Mouse (Mus musculus): ENCODE measurements around the gene Fam168a. TPM values are rescaled to one million over a fixed set of nuclear protein-coding genes. Genes with fewer than 3 reads are reported as not detected.
A peak's percentile ranks its signal among the peaks of the same experiment; 100 is the strongest.

Gene Fam168a
- polyA plus RNA-seq, 1 experiment from 2014 or later, result 32.6 TPM

DNA sequence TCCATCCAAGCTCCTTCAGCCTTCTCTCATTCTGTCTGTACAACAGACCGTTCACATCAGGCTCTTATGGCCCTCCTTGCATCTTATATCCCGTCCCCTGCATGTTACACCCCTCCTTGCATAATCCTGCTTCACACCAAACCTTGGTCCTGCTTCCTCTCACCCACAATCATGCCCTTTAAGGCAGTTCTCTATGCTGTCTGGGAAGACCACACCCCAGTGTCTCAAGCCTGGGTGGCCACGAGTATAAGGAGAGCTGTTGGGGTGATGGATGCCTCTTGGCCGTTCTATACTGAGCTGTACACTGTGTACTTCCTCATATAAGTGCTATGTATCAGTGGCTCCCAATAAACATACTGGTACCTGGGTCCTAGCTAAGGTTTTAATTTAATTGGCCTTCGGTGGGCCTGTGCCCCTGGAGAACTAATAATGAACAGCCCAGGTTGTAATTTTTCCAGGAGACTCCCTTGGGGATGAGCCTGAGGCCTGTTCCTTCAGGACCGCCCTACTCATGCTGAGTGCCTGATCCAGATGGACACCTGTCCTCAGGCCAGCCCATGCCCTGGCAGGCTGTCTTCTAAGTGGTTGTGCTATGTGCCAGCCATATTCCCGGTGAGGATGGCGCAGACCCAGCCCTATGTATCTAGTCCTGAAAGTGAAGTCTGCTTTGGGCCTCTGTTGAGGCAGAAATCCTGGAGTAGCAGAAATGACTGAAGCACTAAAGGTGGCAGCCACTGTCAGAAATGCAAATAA is 163.6 kb downstream of the Fam168a start:
- Histone ChIP-seq H3K9ac (replicated peaks; ENCODE audit: low read length) (no peak overlapping the region), H3K36me3 (replicated peaks; ENCODE audit: control insufficient read depth, insufficient read depth, low read depth, low read length) (peaks cover 2% of the 10 kb centered on the region), H3K4me3 (ENCODE audit: low read depth, low read length) (no peak overlapping the region), H3K9me3 (replicated peaks; ENCODE audit: control insufficient read depth, low read length) (no peaks in the 10 kb centered on the region), H3K4me1 (ENCODE audit: control insufficient read depth, insufficient read depth, low read length) (no peaks in the 10 kb centered on the region), H3K27ac (replicated peaks; ENCODE audit: low read depth, low read length) (no peak overlapping the region), H3K4me2 (ENCODE audit: low read depth, low read length) (no peak overlapping the region), H3K27me3 (ENCODE audit: control insufficient read depth, insufficient read depth, low read length) (no peaks in the 10 kb centered on the region)
- DNase-seq (ENCODE audit: low spot score), result no peak
- 86% methylated on average over 8 of the region's 8 CpGs for WGBS
- ATAC-seq (replicated peaks; ENCODE audit: insufficient number of reproducible peaks, low FRiP score, low TSS enrichment, low read depth), result no peak

DNA sequence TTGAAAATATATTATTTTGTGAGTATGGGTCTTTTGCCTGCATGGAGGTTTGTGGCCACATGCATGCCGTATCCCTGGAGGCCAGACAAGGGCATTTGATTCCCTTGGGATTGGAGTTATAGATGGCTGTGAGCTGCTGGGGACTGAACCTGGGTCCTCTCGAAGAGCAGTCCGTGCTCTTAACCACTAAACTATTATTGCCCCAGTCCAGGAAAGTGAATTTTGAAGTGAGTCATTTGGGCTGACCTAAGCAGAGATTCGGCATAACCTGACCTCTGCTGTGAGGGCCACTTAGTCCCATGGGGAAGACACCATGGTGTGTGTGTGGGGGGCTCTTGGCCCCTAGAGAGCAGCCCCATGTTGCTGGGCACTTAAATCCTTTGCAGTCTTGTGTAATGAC is 164.9 kb downstream of the Fam168a start:
- peaks cover 2% of the 10 kb centered on the region for H3K36me3 ChIP-seq (replicated peaks; ENCODE audit: control insufficient read depth, insufficient read depth, low read depth, low read length)
- no peak overlapping the region for H3K4me2 ChIP-seq (ENCODE audit: low read depth, low read length)
- H3K4me1 ChIP-seq (ENCODE audit: control insufficient read depth, insufficient read depth, low read length), result no peaks in the 10 kb centered on the region
- H3K27ac ChIP-seq (replicated peaks; ENCODE audit: low read depth, low read length), result no peak overlapping the region
- H3K4me3 ChIP-seq (ENCODE audit: low read depth, low read length), result no peak overlapping the region
- H3K9me3 ChIP-seq (replicated peaks; ENCODE audit: control insufficient read depth, low read length), result no peaks in the 10 kb centered on the region
- ATAC-seq (replicated peaks; ENCODE audit: insufficient number of reproducible peaks, low FRiP score, low TSS enrichment, low read depth) (no peak), DNase-seq (ENCODE audit: low spot score) (no peak)
- whole genome bisulfite sequencing, result 86% methylated on average over 4 of the region's 4 CpGs
- H3K27me3 ChIP-seq (ENCODE audit: control insufficient read depth, insufficient read depth, low read length), result no peaks in the 10 kb centered on the region
- H3K9ac ChIP-seq (replicated peaks; ENCODE audit: low read length), result no peak overlapping the region

- no peak overlapping the region for H3K4me2 ChIP-seq (ENCODE audit: low read depth, low read length)
- DNase-seq (ENCODE audit: low spot score), result no peak
- H3K27ac ChIP-seq (replicated peaks; ENCODE audit: low read depth, low read length), result no peak overlapping the region
- WGBS, result 85% methylated on average over 5 of the region's 5 CpGs
- H3K9ac ChIP-seq (replicated peaks; ENCODE audit: low read length), result no peak overlapping the region
- H3K4me1 ChIP-seq (ENCODE audit: control insufficient read depth, insufficient read depth, low read length), result no peaks in the 10 kb centered on the region
- H3K4me3 ChIP-seq (ENCODE audit: low read depth, low read length), result no peak overlapping the region
- H3K36me3 ChIP-seq (replicated peaks; ENCODE audit: control insufficient read depth, insufficient read depth, low read depth, low read length), result peaks cover 2% of the 10 kb centered on the region
- no peaks in the 10 kb centered on the region for H3K9me3 ChIP-seq (replicated peaks; ENCODE audit: control insufficient read depth, low read length)
- no peak for ATAC-seq (replicated peaks; ENCODE audit: insufficient number of reproducible peaks, low FRiP score, low TSS enrichment, low read depth)
- no peaks in the 10 kb centered on the region for H3K27me3 ChIP-seq (ENCODE audit: control insufficient read depth, insufficient read depth, low read length)
These were observed 165.5 kb downstream of the Fam168a start for GRCm38 (mm10) chr7:100871892-100872291.

DNA sequence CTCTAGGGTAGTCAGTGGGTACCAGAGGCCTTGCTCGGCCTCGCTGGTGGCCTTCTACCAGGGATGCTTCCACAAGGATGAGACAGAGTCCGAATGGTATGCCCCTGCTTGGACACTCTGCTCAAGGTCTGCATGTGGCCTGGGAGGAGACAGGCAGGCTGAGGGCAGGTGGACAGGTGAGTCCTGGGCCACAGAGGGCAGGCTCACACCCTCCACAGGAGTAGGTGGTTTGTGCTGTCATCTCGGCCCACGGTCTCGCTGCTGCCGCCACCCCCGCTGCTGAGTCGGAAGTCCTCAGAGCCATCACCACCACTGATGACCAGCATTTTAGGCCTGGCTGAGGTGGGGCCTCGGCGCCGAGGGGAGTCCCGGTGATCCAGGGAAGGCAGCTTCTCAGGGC is 166.8 kb downstream of the Fam168a start:
- ATAC-seq (replicated peaks; ENCODE audit: insufficient number of reproducible peaks, low FRiP score, low TSS enrichment, low read depth) (no peak), DNase-seq (ENCODE audit: low spot score) (no peak)
- no peak overlapping the region for H3K27ac ChIP-seq (replicated peaks; ENCODE audit: low read depth, low read length)
- H3K9ac ChIP-seq (replicated peaks; ENCODE audit: low read length), result no peak overlapping the region
- no peak overlapping the region for H3K4me3 ChIP-seq (ENCODE audit: low read depth, low read length)
- H3K4me2 ChIP-seq (ENCODE audit: low read depth, low read length), result no peak overlapping the region
- H3K27me3 ChIP-seq (ENCODE audit: control insufficient read depth, insufficient read depth, low read length), result no peaks in the 10 kb centered on the region
- no peaks in the 10 kb centered on the region for H3K4me1 ChIP-seq (ENCODE audit: control insufficient read depth, insufficient read depth, low read length)
- H3K36me3 ChIP-seq (replicated peaks; ENCODE audit: control insufficient read depth, insufficient read depth, low read depth, low read length), result peaks cover 2% of the 10 kb centered on the region
- no peaks in the 10 kb centered on the region for H3K9me3 ChIP-seq (replicated peaks; ENCODE audit: control insufficient read depth, low read length)
- 90% methylated on average over 13 of the region's 13 CpGs for WGBS

- no peaks in the 10 kb centered on the region for H3K27me3 ChIP-seq (ENCODE audit: control insufficient read depth, insufficient read depth, low read length)
- DNase-seq (ENCODE audit: low spot score) (no peak), ATAC-seq (replicated peaks; ENCODE audit: insufficient number of reproducible peaks, low FRiP score, low TSS enrichment, low read depth) (no peak)
- H3K4me3 ChIP-seq (ENCODE audit: low read depth, low read length), result no peak overlapping the region
- no peak overlapping the region for H3K27ac ChIP-seq (replicated peaks; ENCODE audit: low read depth, low read length)
- H3K9me3 ChIP-seq (replicated peaks; ENCODE audit: control insufficient read depth, low read length), result no peaks in the 10 kb centered on the region
- no peaks in the 10 kb centered on the region; the same call in 1 of the 2 replicates for H3K4me1 ChIP-seq (ENCODE audit: control insufficient read depth, insufficient read depth, low read length)
- WGBS, result 88% methylated on average over 1 of the region's 1 CpGs
- H3K4me2 ChIP-seq (ENCODE audit: low read depth, low read length), result no peak overlapping the region
- H3K36me3 ChIP-seq (replicated peaks; ENCODE audit: control insufficient read depth, insufficient read depth, low read depth, low read length), result peaks cover 14% of the 10 kb centered on the region
- H3K9ac ChIP-seq (replicated peaks; ENCODE audit: low read length), result no peak overlapping the region
These were observed 169.4 kb downstream of the Fam168a start for GRCm38 (mm10) chr7:100875822-100876221.

GRCm38 (mm10) chr7:100876293-100876692 is 169.9 kb downstream of the Fam168a start:
- Histone ChIP-seq H3K36me3 (replicated peaks; ENCODE audit: control insufficient read depth, insufficient read depth, low read depth, low read length) (peaks cover 14% of the 10 kb centered on the region), H3K9me3 (replicated peaks; ENCODE audit: control insufficient read depth, low read length) (no peaks in the 10 kb centered on the region), H3K27ac (replicated peaks; ENCODE audit: low read depth, low read length) (no peak overlapping the region), H3K4me1 (ENCODE audit: control insufficient read depth, insufficient read depth, low read length) (no peaks in the 10 kb centered on the region; the same call in 1 of the 2 replicates), H3K4me3 (ENCODE audit: low read depth, low read length) (no peak overlapping the region), H3K9ac (replicated peaks; ENCODE audit: low read length) (no peak overlapping the region), H3K27me3 (ENCODE audit: control insufficient read depth, insufficient read depth, low read length) (no peaks in the 10 kb centered on the region), H3K4me2 (ENCODE audit: low read depth, low read length) (no peak overlapping the region)
- DNase-seq (ENCODE audit: low spot score), result no peak
- no peak for ATAC-seq (replicated peaks; ENCODE audit: insufficient number of reproducible peaks, low FRiP score, low TSS enrichment, low read depth)
- 86% methylated on average over 13 of the region's 13 CpGs for WGBS

DNA sequence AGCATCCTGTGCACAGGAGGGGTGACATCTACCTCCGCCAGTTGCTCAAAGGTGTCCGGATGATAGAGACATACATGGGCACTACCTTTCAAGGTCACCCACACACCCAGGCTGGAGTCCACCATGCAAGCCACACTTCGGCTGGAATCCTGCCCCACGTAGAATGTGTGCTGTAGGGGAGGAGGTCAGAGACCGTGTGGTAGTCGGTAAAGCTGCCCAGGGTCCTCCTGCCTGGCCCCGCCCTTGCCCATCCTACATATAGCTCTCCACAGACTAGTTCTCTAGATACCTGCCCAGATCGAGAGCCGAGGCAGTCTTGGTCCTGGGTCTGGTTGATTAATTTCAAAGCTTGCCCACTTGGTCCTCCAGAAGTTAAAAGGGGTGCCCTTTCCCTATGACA is 170.3 kb downstream of the Fam168a start:
- H3K27ac ChIP-seq (replicated peaks; ENCODE audit: low read depth, low read length), result no peak overlapping the region
- no peak overlapping the region for H3K4me2 ChIP-seq (ENCODE audit: low read depth, low read length)
- H3K36me3 ChIP-seq (replicated peaks; ENCODE audit: control insufficient read depth, insufficient read depth, low read depth, low read length), result peaks cover 17% of the 10 kb centered on the region

DNA sequence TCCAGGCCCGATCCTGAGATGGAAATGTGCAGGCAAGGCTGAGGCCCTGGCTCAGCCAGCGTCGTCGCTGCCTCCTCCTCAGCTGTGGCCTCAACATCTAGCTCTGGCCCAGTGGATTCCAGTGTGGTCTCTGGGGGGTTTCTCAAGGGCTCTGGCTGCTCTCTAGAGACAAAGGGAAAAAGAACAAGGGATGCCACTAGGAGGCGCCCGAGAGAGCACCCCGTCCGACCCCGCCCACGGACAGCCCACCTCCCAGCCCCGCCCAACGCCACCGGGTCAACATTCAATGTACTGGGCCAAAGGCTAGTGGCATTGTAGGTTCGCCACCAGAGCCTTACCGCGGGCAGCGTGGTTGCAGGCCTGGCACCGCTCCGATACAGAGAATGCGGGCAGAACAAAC is 173.2 kb downstream of the Fam168a start:
- H3K9me3 ChIP-seq (replicated peaks; ENCODE audit: control insufficient read depth, low read length), result no peaks in the 10 kb centered on the region
- H3K4me3 ChIP-seq (ENCODE audit: low read depth, low read length), result no peak overlapping the region
- no peak overlapping the region for H3K4me2 ChIP-seq (ENCODE audit: low read depth, low read length)
- no peaks in the 10 kb centered on the region for H3K27me3 ChIP-seq (ENCODE audit: control insufficient read depth, insufficient read depth, low read length)
- peak; percentile 75 for DNase-seq (ENCODE audit: low spot score)
- peaks cover 24% of the 10 kb centered on the region for H3K36me3 ChIP-seq (replicated peaks; ENCODE audit: control insufficient read depth, insufficient read depth, low read depth, low read length)
- no peak for ATAC-seq (replicated peaks; ENCODE audit: insufficient number of reproducible peaks, low FRiP score, low TSS enrichment, low read depth)
- H3K27ac ChIP-seq (replicated peaks; ENCODE audit: low read depth, low read length), result no peak overlapping the region
- H3K9ac ChIP-seq (replicated peaks; ENCODE audit: low read length), result no peak overlapping the region
- H3K4me1 ChIP-seq (ENCODE audit: control insufficient read depth, insufficient read depth, low read length), result no peaks in the 10 kb centered on the region; the same call in 1 of the 2 replicates
- WGBS, result 24% methylated on average over 20 of the region's 20 CpGs

More for the DNA sequence above, 170.3 kb downstream of the Fam168a start:
- ATAC-seq (replicated peaks; ENCODE audit: insufficient number of reproducible peaks, low FRiP score, low TSS enrichment, low read depth), result no peak
- Histone ChIP-seq H3K4me3 (ENCODE audit: low read depth, low read length) (no peak overlapping the region), H3K27me3 (ENCODE audit: control insufficient read depth, insufficient read depth, low read length) (no peaks in the 10 kb centered on the region), H3K9ac (replicated peaks; ENCODE audit: low read length) (no peak overlapping the region), H3K9me3 (replicated peaks; ENCODE audit: control insufficient read depth, low read length) (no peaks in the 10 kb centered on the region), H3K4me1 (ENCODE audit: control insufficient read depth, insufficient read depth, low read length) (no peaks in the 10 kb centered on the region; the same call in 1 of the 2 replicates)
- 93% methylated on average over 9 of the region's 9 CpGs for WGBS
- no peak for DNase-seq (ENCODE audit: low spot score)
